Mouse (Mus musculus) cerebral cortex, adult 2 months (tissue): Measurements from ENCODE around the gene Tmem177.

Experiments used
- WGBS: fragments of 180-500 bp; shearing (Covaris S2); methylation state at CpG from one replicate; pipeline ENCODE4 v1.1.7; 2018; 5-methylcytosine and 5-hydroxymethylcytosine counted together

Tmem177 gene

GRCm38 (mm10) chr1:119912953-119913814 lies at the start of gene Tmem177:
Gene Tmem177 (minus strand): TSS chr1:119913208.
- 10% methylated on average over 42 of the region's 42 CpGs for WGBS

- WGBS = 79% methylated on average over 7 of the region's 7 CpGs
Measured at GRCm38 (mm10) chr1:119959920-119960319, 46.9 kb upstream of the Tmem177 start.

GRCm38 (mm10) chr1:119959464-119959863 lies 46.5 kb upstream of the Tmem177 start:
- WGBS = 96% methylated on average over 4 of the region's 4 CpGs

GRCm38 (mm10) chr1:119957716-119958222 lies 44.8 kb upstream of the Tmem177 start:
- 38% methylated on average over 9 of the region's 9 CpGs for WGBS

- WGBS = 64% methylated on average over 2 of the region's 2 CpGs
Measured at GRCm38 (mm10) chr1:119954680-119955079, 41.7 kb upstream of the Tmem177 start.

- WGBS = 95% methylated on average over 9 of the region's 9 CpGs
Measured at GRCm38 (mm10) chr1:119953456-119953855, 40.4 kb upstream of the Tmem177 start.

GRCm38 (mm10) chr1:119950086-119950485 lies 37.1 kb upstream of the Tmem177 start:
- WGBS = 93% methylated on average over 8 of the region's 8 CpGs

GRCm38 (mm10) chr1:119936861-119937260 lies 23.9 kb upstream of the Tmem177 start:
- 49% methylated on average over 7 of the region's 7 CpGs for WGBS

- WGBS = 92% methylated on average over 4 of the region's 4 CpGs
Measured at GRCm38 (mm10) chr1:119931421-119932150, 18.6 kb upstream of the Tmem177 start.

GRCm38 (mm10) chr1:119929715-119930114 lies 16.7 kb upstream of the Tmem177 start:
- WGBS = 12% methylated on average over 1 of the region's 1 CpGs

- 61% methylated on average over 4 of the region's 4 CpGs for WGBS
Measured at GRCm38 (mm10) chr1:119919299-119919698, 6.3 kb upstream of the Tmem177 start.

- WGBS = 95% methylated on average over 5 of the region's 5 CpGs
Measured at GRCm38 (mm10) chr1:119916823-119917371, 3.9 kb upstream of the Tmem177 start.

GRCm38 (mm10) chr1:119907206-119907748 lies 5.7 kb downstream of the Tmem177 start:
- WGBS = 60% methylated on average over 2 of the region's 2 CpGs

GRCm38 (mm10) chr1:119903231-119903620 lies 9.8 kb downstream of the Tmem177 start:
- 67% methylated on average over 6 of the region's 6 CpGs for WGBS

GRCm38 (mm10) chr1:119902551-119903230 lies 10.3 kb downstream of the Tmem177 start:
- 56% methylated on average over 8 of the region's 8 CpGs for WGBS

- WGBS = 62% methylated on average over 11 of the region's 11 CpGs
Measured at GRCm38 (mm10) chr1:119899195-119900123, 13.5 kb downstream of the Tmem177 start.

- 43% methylated on average over 6 of the region's 6 CpGs for WGBS
Measured at GRCm38 (mm10) chr1:119894936-119895335, 18.1 kb downstream of the Tmem177 start.

- 51% methylated on average over 3 of the region's 3 CpGs for WGBS
Measured at GRCm38 (mm10) chr1:119893600-119893999, 19.4 kb downstream of the Tmem177 start.

GRCm38 (mm10) chr1:119892933-119893332 lies 20.1 kb downstream of the Tmem177 start:
- 35% methylated on average over 6 of the region's 6 CpGs for WGBS

- WGBS = 55% methylated on average over 4 of the region's 4 CpGs
Measured at GRCm38 (mm10) chr1:119891865-119892264, 21.1 kb downstream of the Tmem177 start.
